Mouse (Mus musculus): ENCODE results near the gene Hist1h4m. TPM values are rescaled to one million over a fixed set of nuclear protein-coding genes. Genes with fewer than 3 reads are reported as not detected.
"Not testable (repeated sequence)": the region's sequence is repeated elsewhere in the genome, so short reads cannot be mapped to it uniquely, and the experiment has no call there.

Gene Hist1h4m
- total RNA-seq, 2 experiments from 2014 or later, result 252 to 307 TPM

DNA sequence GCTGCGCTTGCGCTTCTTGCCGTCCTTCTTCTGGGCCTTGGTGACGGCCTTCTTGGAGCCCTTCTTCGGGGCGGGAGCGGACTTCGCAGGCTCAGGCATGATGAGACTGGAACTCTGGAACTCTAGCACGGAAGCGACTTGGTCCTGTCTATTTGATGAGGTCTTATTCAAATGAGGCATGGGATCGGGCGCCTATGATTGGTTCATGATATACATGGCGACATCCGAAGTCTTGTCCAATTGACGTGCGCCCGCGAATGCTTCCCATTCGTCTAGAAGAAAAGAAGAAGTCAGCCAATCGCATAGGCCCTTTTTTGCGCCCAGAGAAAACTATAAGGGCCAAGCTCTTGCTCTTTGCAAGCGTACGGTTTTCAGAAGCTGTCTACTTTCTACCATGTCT lies 1.5 kb upstream of the Hist1h4m start, which contains the start of the genes Hist1h2bq and Hist1h2ao:
Gene Hist1h2bq, minus strand, starts transcription at position 125 of the 400 bp plus-strand sequence.
Gene Hist1h2ao, plus strand, starts transcription at position 393 of the 400 bp plus-strand sequence.
- DNase-seq (ENCODE audit: low spot score in 2 of 2), result not testable (repeated sequence)

DNA sequence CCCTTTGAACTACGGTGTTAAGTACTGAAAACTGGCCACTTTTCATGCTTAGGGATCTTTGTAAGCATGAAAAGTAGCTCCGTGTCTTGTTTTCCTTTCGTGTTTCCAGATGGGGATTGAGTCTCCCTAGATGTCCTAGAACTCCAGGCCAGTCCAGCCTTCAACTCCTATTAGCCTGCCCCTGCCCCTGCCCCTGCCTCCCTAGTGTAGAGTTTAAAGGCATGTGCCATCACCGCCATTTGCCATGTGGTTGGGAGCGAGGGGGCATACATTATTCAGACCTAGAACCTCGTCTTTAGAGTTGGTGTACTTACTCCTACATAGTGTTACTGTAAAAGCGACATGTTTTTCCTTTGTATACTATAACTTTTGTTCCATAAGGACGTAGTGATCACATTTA lies 472 bp upstream of the Hist1h4m start:
- not testable (repeated sequence) for DNase-seq (ENCODE audit: low spot score in 2 of 2)

DNA sequence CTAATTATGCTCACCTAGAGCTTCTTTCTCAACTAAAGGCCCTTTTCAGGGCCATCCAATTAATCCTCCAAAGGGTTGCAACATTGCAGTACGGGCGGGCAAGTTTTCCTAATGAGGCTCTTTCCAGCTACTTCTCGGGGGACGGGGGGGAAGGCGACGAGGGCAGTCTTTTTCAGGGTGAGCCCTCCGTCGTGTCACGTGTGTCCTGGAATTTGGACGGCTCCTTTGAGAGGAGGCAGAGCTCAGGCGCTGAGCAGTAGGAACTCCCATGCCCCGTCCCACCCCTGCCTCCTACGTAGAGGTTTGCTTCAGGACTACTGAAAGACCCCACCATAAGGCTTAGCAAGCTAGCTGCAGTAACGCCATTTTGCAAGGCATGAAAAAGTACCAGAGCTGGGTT lies 546 bp downstream of the Hist1h4m start:
- DNase-seq (ENCODE audit: low spot score in 2 of 2), result not testable (repeated sequence)

DNA sequence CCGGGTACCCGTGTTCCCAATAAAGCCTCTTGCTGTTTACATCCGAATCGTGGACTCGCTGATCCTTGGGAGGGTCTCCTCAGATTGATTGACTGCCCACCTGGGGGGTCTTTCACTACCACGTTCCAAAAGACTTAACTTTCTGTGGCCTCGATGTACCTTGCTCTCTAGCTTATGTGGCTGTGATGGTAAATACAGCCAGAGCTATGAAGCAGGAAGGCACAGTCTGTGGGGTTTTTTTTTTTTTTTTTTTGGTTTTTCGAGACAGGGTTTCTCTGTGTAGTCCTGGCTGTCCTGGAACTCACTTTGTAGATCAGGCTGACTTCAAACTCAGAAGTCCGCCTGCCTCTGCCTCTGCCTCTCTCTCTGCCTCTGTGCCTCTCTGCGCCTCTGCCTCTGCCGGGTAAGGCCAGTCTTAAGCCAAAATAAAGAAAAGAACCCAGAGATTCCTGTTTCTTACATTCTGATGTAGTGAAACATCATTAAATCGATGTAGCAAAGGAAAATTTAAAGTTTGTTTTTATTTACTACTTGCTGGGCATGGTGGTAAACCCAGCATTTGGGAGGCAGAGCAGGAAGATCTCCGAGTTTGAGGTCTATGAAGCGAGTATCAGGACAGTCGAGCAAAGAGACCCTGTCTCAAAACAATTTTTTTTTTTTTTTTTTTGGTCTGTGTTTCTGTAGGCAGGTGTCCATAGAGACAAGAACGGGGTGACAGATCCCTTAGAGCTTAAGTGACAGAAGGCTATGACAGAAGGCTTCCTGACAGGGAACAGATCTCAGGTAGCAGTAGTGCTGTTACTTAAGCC lies 8.7 kb downstream of the Hist1h4m start:
- not testable (repeated sequence) for DNase-seq (ENCODE audit: low spot score in 2 of 2)

DNA sequence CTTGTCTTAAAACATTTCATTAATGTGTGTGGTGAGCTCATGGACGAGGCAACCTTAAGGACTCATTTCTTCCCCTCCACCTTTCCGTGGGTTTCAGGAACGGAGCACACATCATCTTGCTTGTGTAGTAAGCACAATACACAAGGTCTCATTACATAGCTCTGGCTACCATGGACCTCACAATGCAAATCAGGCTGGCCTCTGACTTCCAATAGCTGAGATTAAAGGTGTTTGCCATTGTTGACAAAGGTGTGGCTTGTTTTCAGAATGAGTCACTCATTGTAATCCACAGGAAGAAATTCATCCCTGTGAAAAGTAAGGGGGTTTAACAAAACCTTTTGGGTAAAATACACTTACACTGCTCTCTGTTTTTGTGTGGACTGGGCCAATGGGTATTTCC lies 17.0 kb downstream of the Hist1h4m start:
- no peak for DNase-seq (ENCODE audit: low spot score in 2 of 2)

DNA sequence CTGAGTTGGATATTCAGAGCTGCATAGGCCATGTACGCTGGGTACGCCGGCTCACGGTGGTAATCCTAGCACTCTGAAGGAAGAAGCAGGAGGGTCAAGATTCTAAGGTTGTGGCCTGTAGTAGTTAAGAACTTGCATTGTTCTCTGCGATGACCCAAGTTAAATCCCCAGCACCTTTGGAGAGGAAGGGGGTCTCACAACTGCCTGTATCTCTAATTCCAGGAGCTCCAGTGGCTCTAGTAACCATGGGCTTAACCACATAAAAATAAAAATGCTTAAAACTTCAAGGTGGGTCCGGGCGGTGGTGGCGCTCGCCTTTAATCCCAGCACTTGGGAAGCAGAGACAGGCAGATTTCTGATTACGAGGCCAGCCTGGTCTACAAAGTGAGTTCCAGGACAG lies 18.8 kb downstream of the Hist1h4m start:
- no peak for DNase-seq (ENCODE audit: low spot score in 2 of 2)

DNA sequence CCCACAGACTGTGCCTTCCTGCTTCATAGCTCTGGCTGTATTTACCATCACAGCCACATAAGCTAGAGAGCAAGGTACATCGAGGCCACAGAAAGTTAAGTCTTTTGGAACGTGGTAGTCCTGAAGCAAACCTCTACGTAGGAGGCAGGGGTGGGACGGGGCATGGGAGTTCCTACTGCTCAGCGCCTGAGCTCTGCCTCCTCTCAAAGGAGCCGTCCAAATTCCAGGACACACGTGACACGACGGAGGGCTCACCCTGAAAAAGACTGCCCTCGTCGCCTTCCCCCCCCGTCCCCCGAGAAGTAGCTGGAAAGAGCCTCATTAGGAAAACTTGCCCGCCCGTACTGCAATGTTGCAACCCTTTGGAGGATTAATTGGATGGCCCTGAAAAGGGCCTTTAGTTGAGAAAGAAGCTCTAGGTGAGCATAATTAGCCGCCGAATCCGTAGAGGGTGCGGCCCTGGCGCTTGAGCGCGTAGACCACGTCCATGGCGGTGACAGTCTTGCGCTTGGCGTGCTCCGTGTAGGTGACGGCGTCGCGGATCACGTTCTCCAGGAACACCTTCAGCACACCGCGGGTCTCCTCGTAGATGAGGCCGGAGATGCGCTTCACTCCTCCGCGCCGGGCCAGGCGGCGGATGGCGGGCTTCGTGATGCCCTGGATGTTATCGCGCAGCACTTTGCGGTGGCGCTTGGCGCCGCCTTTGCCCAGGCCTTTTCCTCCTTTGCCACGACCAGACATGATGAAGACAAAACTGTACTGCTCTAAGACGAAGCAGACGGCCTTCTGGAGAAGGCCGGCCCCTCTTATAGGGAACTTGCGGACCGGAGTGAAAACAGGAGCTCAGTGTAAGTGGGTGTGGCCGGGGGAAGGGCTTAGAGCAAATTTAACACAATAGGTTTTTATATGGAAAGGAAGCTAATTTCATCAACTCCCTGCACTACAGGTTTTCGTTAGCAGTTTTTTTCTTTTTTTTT lies 20.2 kb downstream of the Hist1h4m start, which contains the start of gene Hist1h4n:
Gene Hist1h4n, minus strand, starts transcription at position 779 of the 977 bp plus-strand sequence.
- DNase-seq (ENCODE audit: low spot score in 2 of 2), result peak in 1 of 2 experiments; percentile 32

DNA sequence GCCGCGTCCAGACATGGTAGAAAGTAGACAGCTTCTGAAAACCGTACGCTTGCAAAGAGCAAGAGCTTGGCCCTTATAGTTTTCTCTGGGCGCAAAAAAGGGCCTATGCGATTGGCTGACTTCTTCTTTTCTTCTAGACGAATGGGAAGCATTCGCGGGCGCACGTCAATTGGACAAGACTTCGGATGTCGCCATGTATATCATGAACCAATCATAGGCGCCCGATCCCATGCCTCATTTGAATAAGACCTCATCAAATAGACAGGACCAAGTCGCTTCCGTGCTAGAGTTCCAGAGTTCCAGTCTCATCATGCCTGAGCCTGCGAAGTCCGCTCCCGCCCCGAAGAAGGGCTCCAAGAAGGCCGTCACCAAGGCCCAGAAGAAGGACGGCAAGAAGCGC lies 21.9 kb downstream of the Hist1h4m start, which contains the start of the genes Hist1h2ap and Hist1h2br:
Gene Hist1h2ap, minus strand, starts transcription at position 47 of the 400 bp plus-strand sequence.
Gene Hist1h2br, plus strand, starts transcription at position 283 of the 400 bp plus-strand sequence.
- DNase-seq (ENCODE audit: low spot score in 2 of 2), result not testable (repeated sequence)

DNA sequence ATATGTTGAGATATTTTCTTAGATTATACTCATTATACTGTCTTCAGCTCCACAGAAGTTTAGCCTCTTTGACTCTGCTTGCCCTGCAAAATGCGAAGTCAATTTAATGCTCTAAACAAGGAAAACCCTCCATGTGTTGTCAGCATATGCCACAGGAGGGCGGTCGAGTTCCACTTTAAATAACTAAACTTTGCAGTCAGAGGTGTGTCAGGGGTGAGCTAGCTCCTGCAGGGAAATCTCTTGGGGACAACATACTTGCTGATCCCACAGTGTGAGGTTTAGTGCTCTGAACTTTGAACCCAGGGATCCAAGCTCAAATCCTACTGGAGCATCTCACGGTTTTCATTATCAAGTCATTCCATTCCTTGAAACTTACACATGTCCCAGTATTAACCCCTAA lies 29.0 kb downstream of the Hist1h4m start:
- DNase-seq (ENCODE audit: low spot score in 2 of 2), result not testable (repeated sequence)

DNA sequence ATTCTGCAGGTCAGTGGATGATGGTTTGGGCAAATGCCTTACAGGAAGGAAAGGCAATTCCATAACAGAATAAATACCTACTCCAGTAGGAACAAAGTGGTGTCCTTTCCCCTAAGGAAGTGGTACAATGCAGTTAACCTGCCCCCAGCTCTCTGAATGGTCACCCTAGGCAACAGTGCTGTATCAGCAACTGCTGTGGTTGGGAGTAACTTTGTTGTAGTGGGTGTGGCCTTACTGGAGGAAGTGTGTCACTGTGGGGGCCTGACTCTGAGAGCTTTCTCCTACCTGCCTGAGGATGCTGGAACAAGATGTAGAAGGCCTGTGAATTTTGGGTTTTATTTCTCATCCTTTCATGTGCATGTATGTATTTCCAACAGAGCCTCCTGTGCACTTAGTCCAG lies 34.8 kb downstream of the Hist1h4m start:
- DNase-seq (ENCODE audit: low spot score in 2 of 2), result not testable (repeated sequence)

DNA sequence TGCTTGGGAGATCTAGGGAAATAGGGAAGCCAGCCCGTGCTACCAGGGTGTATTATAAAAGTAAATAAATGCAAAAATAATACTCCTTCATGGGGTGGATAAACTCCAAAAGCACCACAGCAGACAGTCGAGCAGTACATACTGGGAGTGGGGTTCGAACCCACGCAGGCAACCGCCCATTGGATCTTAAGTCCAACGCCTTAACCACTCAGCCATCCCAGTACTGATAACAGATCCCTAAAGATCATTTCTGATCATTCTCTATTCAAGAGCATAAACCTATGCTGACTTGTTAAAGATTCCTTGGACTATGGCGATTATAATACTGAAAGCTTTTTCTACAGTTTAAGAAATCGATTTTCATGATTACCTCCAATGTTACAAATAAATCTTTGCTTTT lies 36.3 kb downstream of the Hist1h4m start:
- no peak for DNase-seq (ENCODE audit: low spot score in 2 of 2)

DNA sequence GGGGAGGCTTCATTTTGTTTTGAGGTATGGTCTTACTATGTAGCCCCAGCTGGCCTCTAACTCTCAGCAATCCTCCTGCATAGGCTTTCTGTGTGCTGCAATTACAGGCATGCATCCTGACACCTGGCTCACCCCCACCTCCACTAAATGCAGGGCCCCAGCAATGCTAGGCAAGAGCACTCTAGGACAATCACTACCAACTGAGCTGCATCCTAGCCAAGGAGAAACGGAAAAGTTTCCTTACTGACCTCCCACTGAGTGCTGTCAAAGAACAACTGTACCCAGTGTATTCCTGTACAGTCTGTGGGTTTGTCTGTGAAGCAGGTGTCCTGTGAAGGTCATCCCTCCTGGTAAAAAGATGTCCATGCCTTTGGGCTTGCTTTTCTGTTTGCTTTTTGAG lies 39.1 kb downstream of the Hist1h4m start:
- not testable (repeated sequence) for DNase-seq (ENCODE audit: low spot score in 2 of 2)

DNA sequence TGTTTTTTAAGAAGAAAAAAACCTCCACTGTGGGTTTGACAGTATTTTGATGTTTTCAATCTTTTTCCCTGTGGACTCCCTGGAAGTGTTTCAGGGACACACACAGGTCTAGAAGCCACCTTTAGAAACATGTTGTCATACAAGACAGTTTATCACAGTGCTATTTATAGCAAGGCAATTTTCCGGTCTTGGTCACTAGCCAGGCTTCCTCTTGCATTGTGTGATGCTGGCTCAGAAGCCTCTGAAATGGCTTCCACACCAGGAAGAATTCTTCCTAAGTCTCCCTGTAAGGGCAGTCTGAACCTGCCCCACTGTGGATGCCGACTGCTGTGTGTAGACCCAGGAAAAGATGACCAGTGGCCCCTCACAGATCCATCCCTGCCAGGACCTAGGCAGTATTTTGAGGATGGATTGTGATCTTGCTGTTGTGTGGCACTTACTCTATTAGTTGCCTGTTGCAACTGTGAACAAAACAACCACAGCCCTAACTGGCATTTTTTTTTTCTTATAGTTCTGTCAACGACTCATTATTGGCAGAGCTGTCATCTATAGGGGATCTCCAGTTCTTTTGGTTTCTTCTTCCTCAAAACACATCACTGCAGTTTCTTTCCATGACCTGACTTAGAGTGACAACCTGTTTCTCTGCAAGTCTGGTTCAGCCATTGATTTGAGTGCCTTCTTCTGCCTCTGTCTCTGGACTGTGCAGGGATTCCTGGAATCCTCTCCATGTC lies 40.8 kb downstream of the Hist1h4m start:
- no peak for DNase-seq (ENCODE audit: low spot score in 2 of 2)

DNA sequence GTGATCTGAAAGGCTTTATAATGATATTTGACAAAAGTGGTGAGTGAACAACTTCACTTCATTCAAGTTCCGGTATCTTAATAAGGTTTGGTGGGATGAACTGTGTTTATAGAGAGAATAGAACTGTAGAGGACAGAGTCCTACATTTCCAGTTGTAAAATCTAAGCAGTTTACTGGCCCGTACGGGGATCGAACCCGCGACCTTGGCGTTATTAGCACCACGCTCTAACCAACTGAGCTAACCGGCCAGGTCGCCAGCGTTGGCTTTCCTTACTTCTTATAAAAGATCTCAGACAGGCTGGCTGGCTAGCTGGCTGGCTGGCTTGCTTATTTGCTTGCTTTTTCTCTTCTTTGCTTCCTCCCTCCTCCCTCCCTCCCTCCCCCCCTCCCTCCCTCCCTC lies 43.6 kb downstream of the Hist1h4m start:
- peak; percentile 87 to 91 for DNase-seq (ENCODE audit: low spot score in 2 of 2)

DNA sequence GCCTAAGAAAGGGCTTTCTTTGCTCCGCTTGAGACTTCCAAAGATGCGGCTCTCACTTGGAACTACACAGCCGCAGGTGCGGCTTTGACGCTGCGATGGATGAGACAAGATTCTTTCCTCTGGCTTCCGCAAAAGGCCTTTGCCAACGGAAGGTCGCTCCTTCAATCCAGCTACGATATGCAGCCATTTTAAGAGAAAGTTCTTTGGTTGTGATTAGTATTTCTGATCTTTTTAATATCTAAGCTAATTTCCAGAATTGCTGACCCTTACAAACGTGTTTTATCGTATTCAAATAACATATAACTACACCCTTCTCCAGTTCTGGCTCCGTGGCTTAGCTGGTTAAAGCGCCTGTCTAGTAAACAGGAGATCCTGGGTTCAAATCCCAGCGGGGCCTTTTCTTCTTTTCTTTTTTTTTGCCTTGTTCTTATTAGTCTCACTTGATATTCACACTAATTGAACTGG lies 44.2 kb downstream of the Hist1h4m start:
- DNase-seq (ENCODE audit: low spot score in 2 of 2), result peak; percentile 59 to 75

DNA sequence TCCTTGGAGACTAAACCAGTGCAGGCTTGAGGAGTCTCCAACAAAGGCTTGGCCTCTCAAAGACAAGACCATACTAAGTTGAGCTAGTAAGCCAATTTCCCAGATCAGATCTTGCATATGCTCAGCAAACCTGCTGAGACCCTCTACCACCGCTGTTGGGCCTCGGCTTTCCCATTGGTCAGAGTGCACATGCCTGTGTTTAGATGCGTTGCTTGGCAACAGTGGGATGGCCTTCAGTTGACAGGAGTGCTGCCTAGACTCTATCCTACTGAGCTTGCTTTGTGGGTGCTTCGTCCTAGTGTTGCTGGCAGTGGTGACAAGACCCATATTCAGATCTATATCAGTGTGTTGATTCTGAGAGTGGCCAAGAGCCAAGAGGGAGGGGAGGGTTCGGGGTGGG lies 50.1 kb downstream of the Hist1h4m start:
- no peak for DNase-seq (ENCODE audit: low spot score in 2 of 2)
